Mouse (Mus musculus): ENCODE results near the gene Sptbn4. TPM values are rescaled to one million over a fixed set of nuclear protein-coding genes. Genes with fewer than 3 reads are reported as not detected.

Sptbn4 gene
- total RNA-seq, 2 experiments from 2014 or later = 0.74 to 0.87 TPM

- peak; percentile 92 to 94 for DNase-seq
- intact Hi-C loops (cut with DNase I) = loop anchor here (5.0 kb wide), 2 partner anchors 160 to 170 kb away; no protein-coding TSS in a partner anchor
Observed at GRCm38 (mm10) chr7:27332353-27333199, 114.9 kb downstream of the Sptbn4 start.

- no peak for DNase-seq
- intact Hi-C loops (cut with DNase I) = loop anchor here (5.0 kb wide), 2 partner anchors 160 to 170 kb away; no protein-coding TSS in a partner anchor
Observed at GRCm38 (mm10) chr7:27331854-27332253, 115.6 kb downstream of the Sptbn4 start.

GRCm38 (mm10) chr7:27331541-27331851, 116.0 kb downstream of the Sptbn4 start:
- intact Hi-C loops (cut with DNase I) = loop anchor here (5.0 kb wide), 2 partner anchors 161 to 169 kb away; no protein-coding TSS in a partner anchor
- no peak for DNase-seq

- intact Hi-C loops (cut with DNase I) = loop anchor here (5.0 kb wide), 2 partner anchors 161 to 169 kb away; no protein-coding TSS in a partner anchor
Observed at GRCm38 (mm10) chr7:27330709-27331540, 116.6 kb downstream of the Sptbn4 start.

GRCm38 (mm10) chr7:27329981-27330380, 117.5 kb downstream of the Sptbn4 start:
- no peak for DNase-seq
- intact Hi-C loops (cut with DNase I) = loop anchor here (1.0 to 5.0 kb wide), 3 partner anchors 28 to 168 kb away; no protein-coding TSS in a partner anchor

More at GRCm38 (mm10) chr7:27330709-27331540, 116.6 kb downstream of the Sptbn4 start:
- peak; percentile 94 for DNase-seq

- DNase-seq = peak; percentile 87 to 91
- intact Hi-C loops (cut with DNase I) = loop anchor here (1.0 kb wide), 1 partner anchor 27 kb away; no protein-coding TSS in a partner anchor
Observed at GRCm38 (mm10) chr7:27329326-27329947, 118.0 kb downstream of the Sptbn4 start.

GRCm38 (mm10) chr7:27328648-27329047, 118.8 kb downstream of the Sptbn4 start:
- intact Hi-C loops (cut with DNase I) = loop anchor here (1.0 kb wide), 1 partner anchor 26 kb away; no protein-coding TSS in a partner anchor
- DNase-seq = peak in 1 of 2 experiments; percentile 70

- DNase-seq = no peak
- intact Hi-C loops (cut with DNase I) = no loop called here
Observed at GRCm38 (mm10) chr7:27328161-27328560, 119.3 kb downstream of the Sptbn4 start.

- intact Hi-C loops (cut with DNase I) = no loop called here
- DNase-seq = no peak
Observed at GRCm38 (mm10) chr7:27327500-27327899, 120.0 kb downstream of the Sptbn4 start.

GRCm38 (mm10) chr7:27326101-27326880, 121.2 kb downstream of the Sptbn4 start:
- intact Hi-C loops (cut with DNase I) = no loop called here
- DNase-seq = peak; percentile 57 to 58

GRCm38 (mm10) chr7:27325697-27326096, 121.8 kb downstream of the Sptbn4 start:
- DNase-seq = peak; percentile 80 to 85

GRCm38 (mm10) chr7:27324928-27325327, 122.6 kb downstream of the Sptbn4 start:
- no peak for DNase-seq
- intact Hi-C loops (cut with DNase I) = no loop called here

More at GRCm38 (mm10) chr7:27325697-27326096, 121.8 kb downstream of the Sptbn4 start:
- intact Hi-C loops (cut with DNase I) = no loop called here

- intact Hi-C loops (cut with DNase I) = no loop called here
- no peak for DNase-seq
Observed at GRCm38 (mm10) chr7:27324161-27324560, 123.3 kb downstream of the Sptbn4 start.

GRCm38 (mm10) chr7:27323001-27323400, 124.5 kb downstream of the Sptbn4 start:
- intact Hi-C loops (cut with DNase I) = no loop called here
- DNase-seq = no peak

- intact Hi-C loops (cut with DNase I) = no loop called here
- no peak for DNase-seq
Observed at GRCm38 (mm10) chr7:27322291-27322690, 125.2 kb downstream of the Sptbn4 start.

GRCm38 (mm10) chr7:27319411-27319810, 128.1 kb downstream of the Sptbn4 start:
- DNase-seq = no peak
- intact Hi-C loops (cut with DNase I) = no loop called here

- DNase-seq = peak; percentile 81 to 82
- intact Hi-C loops (cut with DNase I) = no loop called here
Observed at GRCm38 (mm10) chr7:27315958-27316357, 131.5 kb downstream of the Sptbn4 start.

- intact Hi-C loops (cut with DNase I) = no loop called here
- DNase-seq = no peak
Observed at GRCm38 (mm10) chr7:27314393-27314792, 133.1 kb downstream of the Sptbn4 start.

- intact Hi-C loops (cut with DNase I) = no loop called here
- no peak for DNase-seq
Observed at GRCm38 (mm10) chr7:27311651-27312284, 135.7 kb downstream of the Sptbn4 start.

Data from heart, postnatal 10 days (tissue).